Mouse (Mus musculus) right cerebral cortex, adult 2 months (tissue): ENCODE results near the gene Fxyd7.

Experiments used
- DNase-seq, 2 experiments: peaks; one replicate each; pipeline ENCODE4 v3.0.0; 2021 to 2022; ENCODE audit warnings: low spot score in 2 of 2

Fxyd7 gene

GRCm38 (mm10) chr7:31051321-31052021 lies at the start of gene Fxyd7:
Gene Fxyd7 (minus strand): TSS chr7:31051467.
- peak in 1 of 2 experiments; percentile 19 for DNase-seq

GRCm38 (mm10) chr7:31100786-31101185 lies 49.5 kb upstream of the Fxyd7 start:
- DNase-seq: no peak

- no peak for DNase-seq
Observed at GRCm38 (mm10) chr7:31099612-31099982, 48.3 kb upstream of the Fxyd7 start.

- DNase-seq: no peak
Observed at GRCm38 (mm10) chr7:31098697-31099611, 47.7 kb upstream of the Fxyd7 start.

GRCm38 (mm10) chr7:31097583-31098248 lies 46.4 kb upstream of the Fxyd7 start:
- peak; percentile 91 to 92 for DNase-seq

- no peak for DNase-seq
Observed at GRCm38 (mm10) chr7:31096892-31097564, 45.8 kb upstream of the Fxyd7 start.

GRCm38 (mm10) chr7:31094774-31095501 lies 43.7 kb upstream of the Fxyd7 start:
- DNase-seq: no peak

- DNase-seq: no peak
Observed at GRCm38 (mm10) chr7:31089721-31090120, 38.5 kb upstream of the Fxyd7 start.

- no peak for DNase-seq
Observed at GRCm38 (mm10) chr7:31088206-31088605, 36.9 kb upstream of the Fxyd7 start.

GRCm38 (mm10) chr7:31087262-31087661 lies 36.0 kb upstream of the Fxyd7 start:
- DNase-seq: no peak

GRCm38 (mm10) chr7:31086175-31086755 lies 35.0 kb upstream of the Fxyd7 start:
- DNase-seq: no peak

GRCm38 (mm10) chr7:31085171-31085570 lies 33.9 kb upstream of the Fxyd7 start:
- no peak for DNase-seq

- DNase-seq: no peak
Observed at GRCm38 (mm10) chr7:31084140-31084539, 32.9 kb upstream of the Fxyd7 start.

- DNase-seq: no peak
Observed at GRCm38 (mm10) chr7:31082831-31083588, 31.7 kb upstream of the Fxyd7 start.

- no peak for DNase-seq
Observed at GRCm38 (mm10) chr7:31082106-31082505, 30.8 kb upstream of the Fxyd7 start.

GRCm38 (mm10) chr7:31081106-31081505 lies 29.8 kb upstream of the Fxyd7 start:
- no peak for DNase-seq

- DNase-seq: no peak
Observed at GRCm38 (mm10) chr7:31080611-31081010, 29.3 kb upstream of the Fxyd7 start.

GRCm38 (mm10) chr7:31079670-31080069 lies 28.4 kb upstream of the Fxyd7 start:
- DNase-seq: no peak

GRCm38 (mm10) chr7:31077885-31078445 lies 26.7 kb upstream of the Fxyd7 start:
- peak; percentile 76 to 81 for DNase-seq

GRCm38 (mm10) chr7:31077470-31077869 lies 26.2 kb upstream of the Fxyd7 start:
- peak in 1 of 2 experiments; percentile 33 for DNase-seq
